Mouse (Mus musculus) kidney, embryonic 14.5 days (tissue): Measurements from ENCODE around the gene Gm6592. TPM values are rescaled to one million over a fixed set of nuclear protein-coding genes. Genes with fewer than 3 reads are reported as not detected.

Source experiments
- ATAC-seq: fragments of 200-750 bp; cut with Nextera tagmentation; 2 replicates; pipeline ENCODE4 v1.8.0; 2017; ENCODE audit warnings: moderate number of reproducible peaks, mild to moderate bottlenecking, moderate TSS enrichment, moderate library complexity; ENCODE audit not compliant: low FRiP score, low TSS enrichment
- H3K27ac ChIP-seq: fragments of 300-500 bp; sonication (generic); 2 replicates; pipeline ENCODE4 v1.5.1; 2014; ENCODE audit warnings: low read depth, mild to moderate bottlenecking, low read length, moderate library complexity, mixed read lengths
- H3K27me3 ChIP-seq: fragments of 300-500 bp; sonication (generic); 2 replicates; pipeline ENCODE4 v1.6.1; 2014; ENCODE audit warnings: mild to moderate bottlenecking, low read length; ENCODE audit not compliant: control insufficient read depth, insufficient read depth
- H3K36me3 ChIP-seq: fragments of 300-500 bp; sonication (generic); 2 replicates; pipeline ENCODE4 v1.6.1; 2014; ENCODE audit warnings: low read length, mixed read lengths; ENCODE audit not compliant: control insufficient read depth, insufficient read depth
- H3K4me1 ChIP-seq: fragments of 300-500 bp; sonication (generic); 2 replicates; pipeline ENCODE4 v1.6.1; 2014; ENCODE audit warnings: low read length, mixed read lengths; ENCODE audit not compliant: control insufficient read depth, insufficient read depth
- H3K4me2 ChIP-seq: fragments of 300-500 bp; sonication (generic); replicated peaks from 2 replicates; pipeline ENCODE4 v1.6.1; 2014; ENCODE audit warnings: low read depth, mild to moderate bottlenecking, low read length
- H3K4me3 ChIP-seq: fragments of 300-500 bp; sonication (generic); 2 replicates; pipeline ENCODE4 v1.5.1; 2014; ENCODE audit warnings: mild to moderate bottlenecking, low read length
- H3K9ac ChIP-seq: fragments of 300-500 bp; sonication (generic); 2 replicates; pipeline ENCODE4 v1.6.1; 2014; ENCODE audit warnings: low read depth, mild to moderate bottlenecking, low read length, moderate library complexity
- H3K9me3 ChIP-seq: fragments of 300-500 bp; sonication (generic); 2 replicates; pipeline ENCODE4 v1.6.1; 2016; ENCODE audit warnings: low read length; ENCODE audit not compliant: control insufficient read depth
- WGBS: fragments of 180-500 bp; shearing (Covaris S2); extraction: QIAGEN DNeasy Blood & Tissue Kit; methylation state at CpG from one replicate; pipeline ENCODE4 v1.1.7; 2014; 5-methylcytosine and 5-hydroxymethylcytosine counted together
- polyA plus RNA-seq: library from polyadenylated mRNA; unstranded; fragments of >200 nt; fragmentation: Nextera tagmentation; extraction: Ambion mirVana; gene quantifications from 2 replicates; pipeline ENCODE4 v1.2.1, GENCODE M21; 2014

Gm6592 gene
- polyA plus RNA-seq, 1 experiment from 2014 or later, result not detected

GRCm38 (mm10) chrX:8893182-8893651 is 49.4 kb downstream of the Gm6592 start:
- Histone ChIP-seq H3K27me3 (no peaks in the 10 kb centered on the region), H3K4me2 (peak overlapping the region; percentile 56), H3K4me3 (peak overlapping the region; percentile 51), H3K9ac (peak overlapping the region; percentile 74), H3K4me1 (no peaks in the 10 kb centered on the region), H3K27ac (peak overlapping the region; percentile 51; the same call in 1 of the 2 replicates), H3K36me3 (no peaks in the 10 kb centered on the region), H3K9me3 (no peaks in the 10 kb centered on the region)
- 27% methylated on average over 41 of the region's 42 CpGs for WGBS
- peak; percentile 68 for ATAC-seq

Other genes with a start within 250 kb of the Gm6592 start
- gene Ssxb8, start 153.2 kb upstream of the Gm6592 start, polyA plus RNA-seq, result not detected in 2 replicates
- gene Ssx9, start 95.6 kb upstream of the Gm6592 start, polyA plus RNA-seq, result not detected in 2 replicates
- 0.39 TPM in 1 of 2 replicates, not detected in the other for gene Ssxb5, start 40.3 kb upstream of the Gm6592 start, polyA plus RNA-seq
- not detected in 2 replicates for gene Gm5751, start 30.3 kb downstream of the Gm6592 start, polyA plus RNA-seq
- 4.1 and 5.6 TPM in 2 replicates for gene B630019K06Rik, start 48.4 kb downstream of the Gm6592 start, polyA plus RNA-seq
- gene Fthl17b, start 119.0 kb downstream of the Gm6592 start, polyA plus RNA-seq, result not detected in 2 replicates
- not detected in 2 replicates for gene Fthl17c, start 132.6 kb downstream of the Gm6592 start, polyA plus RNA-seq
- gene Fthl17d, start 142.8 kb downstream of the Gm6592 start, polyA plus RNA-seq, result not detected in 2 replicates
- gene Fthl17e, start 189.5 kb downstream of the Gm6592 start, polyA plus RNA-seq, result not detected in 2 replicates
- gene Fthl17f, start 219.0 kb downstream of the Gm6592 start, polyA plus RNA-seq, result not detected in 2 replicates